Mouse (Mus musculus): ENCODE results near the gene A430078G23Rik. TPM values are rescaled to one million over a fixed set of nuclear protein-coding genes. Genes with fewer than 3 reads are reported as not detected.

The A430078G23Rik gene
- total and polyA plus RNA-seq, 3 experiments: 2.8 to 3.8 TPM; not detected in 1

GRCm38 (mm10) chr8:3407417-3407816 lies 54.2 kb downstream of the A430078G23Rik start:
- peaks cover 5 to 17% of the 10 kb centered on the region in 2 experiments for H3K4me1 ChIP-seq (ENCODE audit: control insufficient read depth in 1 of 2, insufficient read depth in 2 of 2, low read length in 2 of 2)
- no peaks in the 10 kb centered on the region for H3K9me3 ChIP-seq (replicated peaks; ENCODE audit: insufficient read depth, low read length)
- no peaks in the 10 kb centered on the region for H3K79me2 ChIP-seq (ENCODE audit: control insufficient read depth, insufficient read depth, low read length, poor library complexity)
- no peak overlapping the region for H3K4me3 ChIP-seq (ENCODE audit: control insufficient read depth in 1 of 2, insufficient read depth in 1 of 2, low read depth in 2 of 2, low read length in 2 of 2)
- DNase-seq (ENCODE audit: low read depth, low spot score): no peak
- peaks cover 0 to 16% of the 10 kb centered on the region in 2 experiments; a peak in 2 of 4 replicates for H3K36me3 ChIP-seq (ENCODE audit: control insufficient read depth in 1 of 2, insufficient read depth in 2 of 2, low read length in 2 of 2)
- H3K27ac ChIP-seq (ENCODE audit: control insufficient read depth, low read depth, low read length): no peak overlapping the region
- TF ChIP-seq POLR2AphosphoS5 (IDR thresholded peaks at IDR 0.05; ENCODE audit: borderline replicate concordance, low read depth, low read length): no peak
- TF ChIP-seq TCF12 (IDR thresholded peaks at IDR 0.05; ENCODE audit: low read depth, low read length): no peak
- TF ChIP-seq SIN3A (IDR thresholded peaks at IDR 0.05; ENCODE audit: low read length): no peak
- TF ChIP-seq TBP (IDR thresholded peaks at IDR 0.05; ENCODE audit: low read depth, low read length): no peak
- no peak for TF ChIP-seq MYC (IDR thresholded peaks at IDR 0.05; ENCODE audit: low read depth, low read length)
- no peak for TF ChIP-seq ELF1 (IDR thresholded peaks at IDR 0.05; ENCODE audit: low read depth, low read length)
- TF ChIP-seq E2F4 (IDR thresholded peaks at IDR 0.05; ENCODE audit: borderline replicate concordance, low read depth, low read length): no peak
- no peaks in the 10 kb centered on the region for H3K27me3 ChIP-seq (ENCODE audit: control insufficient read depth in 1 of 2, insufficient read depth in 2 of 2, low read length in 2 of 2)
- H3K9ac ChIP-seq (ENCODE audit: control insufficient read depth, low read depth, low read length, poor library complexity, severe bottlenecking): no peak overlapping the region

- peak; percentile 59 for TF ChIP-seq GATA1 (IDR thresholded peaks at IDR 0.05; ENCODE audit: low read depth, low read length)
- 0 out of 2 replicates have a peak, but pooled peaks have one; percentile 8 for TF ChIP-seq ZNF384 (IDR thresholded peaks at IDR 0.05; ENCODE audit: low read depth, low read length)
- TF ChIP-seq EP300 (IDR thresholded peaks at IDR 0.05; ENCODE audit: low read depth in 1 of 2, low read length in 2 of 2): peak in 1 of 2 experiments; percentile 60; a peak in 3 of 4 replicates
- no peak for TF ChIP-seq SMC3 (IDR thresholded peaks at IDR 0.05; ENCODE audit: low read depth, low read length)
- TF ChIP-seq RCOR1 (IDR thresholded peaks at IDR 0.05; ENCODE audit: low read depth, low read length): peak; percentile 36; the same call in 1 of the 2 replicates
- no peak for TF ChIP-seq CHD1 (IDR thresholded peaks at IDR 0.05; ENCODE audit: low read depth, low read length)
- TF ChIP-seq POLR2A (IDR thresholded peaks at IDR 0.05; ENCODE audit: control insufficient read depth in 1 of 2, insufficient read depth in 1 of 2, low read depth in 1 of 2, low read length in 2 of 2, poor library complexity in 1 of 2): no peak
- TF ChIP-seq MXI1 (IDR thresholded peaks at IDR 0.05; ENCODE audit: low read depth, low read length): no peak
- no peak for TF ChIP-seq BHLHE40 (IDR thresholded peaks at IDR 0.05; ENCODE audit: borderline replicate concordance, low read depth, low read length)
- no peak for TF ChIP-seq SIN3A (IDR thresholded peaks at IDR 0.05; ENCODE audit: low read length)
- TF ChIP-seq TAL1 (IDR thresholded peaks at IDR 0.05; ENCODE audit: low read length): peak; percentile 75
- no peak for TF ChIP-seq NRF1 (IDR thresholded peaks at IDR 0.05; ENCODE audit: insufficient read depth, low read depth, low read length, poor library complexity, severe bottlenecking)
- no peak for TF ChIP-seq MYC (IDR thresholded peaks at IDR 0.05; ENCODE audit: low read depth, low read length)
- no peak for TF ChIP-seq ZMIZ1 (IDR thresholded peaks at IDR 0.05; ENCODE audit: low read depth, low read length)
- TF ChIP-seq ETS1 (IDR thresholded peaks at IDR 0.05; ENCODE audit: low read depth, low read length): peak; percentile 22; the same call in 1 of the 2 replicates
- no peak for TF ChIP-seq JUND (IDR thresholded peaks at IDR 0.05; ENCODE audit: low read depth, low read length)
- TF ChIP-seq CHD2 (IDR thresholded peaks at IDR 0.05; ENCODE audit: low read length): no peak
- peak; percentile 66 for TF ChIP-seq TCF12 (IDR thresholded peaks at IDR 0.05; ENCODE audit: low read depth, low read length)
- no peak for TF ChIP-seq MYB (IDR thresholded peaks at IDR 0.05; ENCODE audit: low read depth, low read length)
- no peak for TF ChIP-seq ZC3H11A (IDR thresholded peaks at IDR 0.05; ENCODE audit: low read depth, low read length)
- no peak for TF ChIP-seq GABPA (IDR thresholded peaks at IDR 0.05; ENCODE audit: low read depth, low read length)
- DNase-seq (ENCODE audit: low read depth, low spot score): peak; percentile 50
- H3K27ac ChIP-seq (ENCODE audit: control insufficient read depth, low read depth, low read length): peak overlapping the region; percentile 72
These were observed 57.9 kb downstream of the A430078G23Rik start for GRCm38 (mm10) chr8:3411085-3411484.

More at GRCm38 (mm10) chr8:3411085-3411484, 57.9 kb downstream of the A430078G23Rik start:
- H3K9me3 ChIP-seq (replicated peaks; ENCODE audit: insufficient read depth, low read length): no peaks in the 10 kb centered on the region
- no peak overlapping the region for H3K4me3 ChIP-seq (ENCODE audit: control insufficient read depth in 1 of 2, insufficient read depth in 1 of 2, low read depth in 2 of 2, low read length in 2 of 2)
- H3K9ac ChIP-seq (ENCODE audit: control insufficient read depth, low read depth, low read length, poor library complexity, severe bottlenecking): no peak overlapping the region
- H3K27me3 ChIP-seq (ENCODE audit: control insufficient read depth in 1 of 2, insufficient read depth in 2 of 2, low read length in 2 of 2): no peaks in the 10 kb centered on the region
- peaks cover 21 to 46% of the 10 kb centered on the region in 2 experiments for H3K4me1 ChIP-seq (ENCODE audit: control insufficient read depth in 1 of 2, insufficient read depth in 2 of 2, low read length in 2 of 2)
- peaks cover 0 to 45% of the 10 kb centered on the region in 2 experiments; a peak in 2 of 4 replicates for H3K36me3 ChIP-seq (ENCODE audit: control insufficient read depth in 1 of 2, insufficient read depth in 2 of 2, low read length in 2 of 2)
- H3K79me2 ChIP-seq (ENCODE audit: control insufficient read depth, insufficient read depth, low read length, poor library complexity): no peaks in the 10 kb centered on the region
